Mouse (Mus musculus): Measurements from ENCODE around the gene Leng8. TPM values are rescaled to one million over a fixed set of nuclear protein-coding genes. Genes with fewer than 3 reads are reported as not detected.
"Not testable (repeated sequence)": the region's sequence is repeated elsewhere in the genome, so short reads cannot be mapped to it uniquely, and the experiment has no call there.

Gene Leng8
- polyA plus RNA-seq, 1 experiment from 2014 or later = 43.0 TPM

DNA sequence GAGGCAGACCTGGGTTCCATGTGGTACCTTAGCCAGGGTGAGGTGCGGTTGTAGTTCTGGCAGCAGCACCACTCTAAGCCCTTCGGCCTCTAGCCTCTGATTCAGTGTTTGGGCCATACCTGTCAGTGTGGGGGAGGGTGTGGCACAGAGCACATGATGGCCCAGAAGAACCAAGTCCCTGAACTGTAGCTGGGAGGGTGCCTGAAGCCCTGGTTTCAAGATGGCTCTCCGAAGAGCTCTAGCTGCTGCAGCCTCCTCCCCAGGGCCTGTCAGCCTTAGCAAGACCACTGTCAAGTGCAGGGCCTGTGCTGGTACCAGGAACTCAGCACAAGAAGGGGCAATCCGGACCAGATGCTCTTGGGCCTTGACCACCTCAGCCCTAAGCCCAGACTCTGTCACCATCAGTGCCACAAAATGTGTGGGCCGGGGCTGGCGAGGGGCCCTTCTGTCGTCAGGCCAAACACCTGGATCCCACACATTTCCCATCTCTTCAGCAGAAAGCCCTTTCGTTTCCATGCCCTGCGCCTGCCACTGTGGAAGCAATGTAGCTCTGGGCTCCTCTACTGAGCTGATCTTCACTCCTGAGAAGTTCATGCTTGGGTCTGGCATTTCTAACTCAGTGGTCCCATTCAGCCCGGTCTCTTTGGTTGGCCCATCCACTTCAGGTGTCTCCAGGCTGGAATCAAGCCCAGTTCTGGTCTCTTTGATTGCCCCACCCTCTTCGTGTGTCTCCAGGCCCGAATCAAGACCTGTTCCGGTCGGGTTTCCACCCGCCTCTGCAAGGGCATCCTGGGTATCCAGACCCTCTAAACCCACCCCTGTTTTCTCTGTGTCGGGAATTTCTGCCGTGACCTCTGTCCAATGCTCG is 11.7 kb downstream of the Leng8 start:
- WGBS = 29% methylated on average over 18 of the region's 18 CpGs
- H3K9ac ChIP-seq (ENCODE audit: low read length) = peak overlapping the region; percentile 84
- peak; percentile 44 for DNase-seq (ENCODE audit: low spot score)

DNA sequence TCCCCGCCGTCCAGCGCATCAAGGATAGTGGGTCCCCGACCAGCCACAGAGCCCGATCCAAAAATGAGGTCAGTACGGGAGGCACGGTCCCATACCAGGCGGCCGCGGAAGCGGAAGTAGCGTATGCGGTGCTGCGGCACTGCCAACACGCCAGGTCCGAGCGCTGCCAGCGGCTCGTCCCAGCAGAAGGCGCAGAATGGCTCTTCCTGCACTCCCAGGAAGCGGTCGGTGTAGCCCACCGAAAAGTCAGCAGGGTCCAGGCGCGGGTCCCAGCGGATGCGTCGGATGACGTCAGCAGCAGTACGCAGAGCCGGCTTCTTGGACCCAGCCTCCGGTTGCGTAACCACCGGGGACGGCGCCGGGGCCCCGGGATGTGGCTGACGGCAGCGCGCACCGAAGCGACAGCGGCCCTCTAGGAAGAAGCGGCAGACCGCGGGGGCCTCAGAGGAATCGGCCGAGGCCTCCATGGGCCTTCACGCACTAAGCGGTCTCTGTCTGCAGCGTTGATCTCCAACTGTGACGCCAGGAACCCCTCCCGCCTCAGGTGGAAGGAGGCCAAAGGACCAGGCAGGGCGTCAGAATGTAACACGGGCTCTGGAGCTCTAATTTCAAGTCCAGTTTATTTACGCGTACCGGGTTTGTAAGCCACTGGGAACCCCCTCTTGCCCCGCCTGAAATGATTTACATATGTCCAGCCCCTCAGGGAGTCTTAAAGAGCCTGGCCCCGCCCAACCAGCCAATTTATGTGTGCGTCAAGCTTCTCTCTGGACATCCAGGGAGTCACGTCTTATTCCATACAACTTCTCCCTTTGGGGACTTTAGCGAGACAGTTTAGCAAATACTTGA is 12.6 kb downstream of the Leng8 start:
- ATAC-seq (peak; percentile 78), DNase-seq (ENCODE audit: low spot score) (peak; percentile 75)
- Histone ChIP-seq H3K27ac (ENCODE audit: low read depth, low read length) (peak overlapping the region; percentile 82), H3K9ac (ENCODE audit: low read length) (peak overlapping the region; percentile 84), H3K36me3 (ENCODE audit: control insufficient read depth, insufficient read depth, low read length) (peaks cover 41% of the 10 kb centered on the region), H3K27me3 (replicated peaks; ENCODE audit: control insufficient read depth, insufficient read depth, low read length) (peaks cover 18% of the 10 kb centered on the region), H3K4me2 (ENCODE audit: low read length) (peak overlapping the region; percentile 92), H3K9me3 (replicated peaks; ENCODE audit: control insufficient read depth, low read length) (no peaks in the 10 kb centered on the region), H3K4me1 (ENCODE audit: control insufficient read depth, insufficient read depth, low read length) (peaks cover 10% of the 10 kb centered on the region; the same call in 1 of the 2 replicates), H3K4me3 (ENCODE audit: low read depth, low read length) (peak overlapping the region; percentile 70)
- under 1% methylated on average over 64 of the region's 64 CpGs for WGBS

More for the DNA sequence above, 11.7 kb downstream of the Leng8 start:
- Histone ChIP-seq H3K9me3 (replicated peaks; ENCODE audit: control insufficient read depth, low read length) (no peaks in the 10 kb centered on the region), H3K4me2 (ENCODE audit: low read length) (peak overlapping the region; percentile 92), H3K27me3 (replicated peaks; ENCODE audit: control insufficient read depth, insufficient read depth, low read length) (peaks cover 18% of the 10 kb centered on the region), H3K27ac (ENCODE audit: low read depth, low read length) (peak overlapping the region; percentile 82), H3K4me1 (ENCODE audit: control insufficient read depth, insufficient read depth, low read length) (peaks cover 10% of the 10 kb centered on the region; the same call in 1 of the 2 replicates), H3K36me3 (ENCODE audit: control insufficient read depth, insufficient read depth, low read length) (peaks cover 49% of the 10 kb centered on the region), H3K4me3 (ENCODE audit: low read depth, low read length) (peak overlapping the region; percentile 70)
- no peak for ATAC-seq

DNA sequence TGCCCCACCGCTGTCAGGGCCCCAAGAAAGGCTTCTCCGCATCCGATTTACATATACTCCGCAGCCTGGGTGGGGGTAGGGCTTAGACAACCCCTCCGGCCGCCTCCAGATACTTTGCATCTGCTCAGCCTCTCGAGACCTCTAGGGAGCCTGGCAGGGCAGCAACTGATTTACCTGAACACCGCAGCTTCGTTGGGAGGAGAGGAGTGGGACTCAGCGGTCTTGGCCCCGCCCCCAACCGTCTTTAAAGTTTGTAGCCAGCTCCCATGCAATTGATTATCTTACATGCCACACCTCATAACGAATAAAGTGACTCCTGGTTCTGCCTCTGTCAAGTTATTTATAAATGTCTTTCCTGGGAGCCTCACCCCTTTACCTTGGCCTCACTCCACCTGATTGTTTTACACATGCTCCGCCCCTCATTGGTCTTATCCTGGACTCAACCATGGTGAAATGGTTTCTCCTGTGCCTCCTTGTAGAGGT is 13.3 kb downstream of the Leng8 start, which contains the start of gene Leng9:
Gene Leng9 (minus strand): TSS at position 316 of the 483 bp plus-strand sequence.
- peak within 1 kb of the TSS; percentile 70 for H3K4me3 ChIP-seq (ENCODE audit: low read depth, low read length)
- DNase-seq (ENCODE audit: low spot score) (no peak), ATAC-seq (peak; percentile 32)
- peaks cover 10% of the 10 kb centered on the region; the same call in 1 of the 2 replicates for H3K4me1 ChIP-seq (ENCODE audit: control insufficient read depth, insufficient read depth, low read length)
- WGBS = 1% methylated on average over 14 of the region's 14 CpGs
- peaks cover 34% of the 10 kb centered on the region for H3K36me3 ChIP-seq (ENCODE audit: control insufficient read depth, insufficient read depth, low read length)
- peak within 1 kb of the TSS; percentile 92 for H3K4me2 ChIP-seq (ENCODE audit: low read length)
- peak within 1 kb of the TSS; percentile 84 for H3K9ac ChIP-seq (ENCODE audit: low read length)
- peaks cover 18% of the 10 kb centered on the region for H3K27me3 ChIP-seq (replicated peaks; ENCODE audit: control insufficient read depth, insufficient read depth, low read length)
- H3K9me3 ChIP-seq (replicated peaks; ENCODE audit: control insufficient read depth, low read length) = no peaks in the 10 kb centered on the region
- peak within 1 kb of the TSS; percentile 82 for H3K27ac ChIP-seq (ENCODE audit: low read depth, low read length)

DNA sequence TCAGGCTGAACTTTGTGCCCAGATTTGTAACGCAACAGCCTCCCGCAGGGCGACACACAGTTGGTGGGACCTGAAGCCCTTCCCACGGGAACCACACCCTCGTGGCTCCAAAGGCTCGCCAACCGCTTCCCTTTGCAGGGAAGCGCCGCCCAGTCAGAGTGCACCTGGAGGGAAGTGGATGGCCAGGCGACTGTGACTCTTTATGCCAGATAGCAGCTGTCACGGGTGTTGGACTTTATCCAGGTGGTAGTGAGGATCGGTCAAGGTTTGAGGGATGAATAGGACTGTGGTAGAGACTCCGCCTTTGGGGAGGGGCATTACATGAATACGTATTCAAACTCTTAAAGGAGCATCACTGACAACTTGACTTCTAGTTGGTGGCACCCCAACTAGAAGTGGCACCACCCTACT is 14.0 kb downstream of the Leng8 start:
- Histone ChIP-seq H3K27ac (ENCODE audit: low read depth, low read length) (no peak overlapping the region), H3K9ac (ENCODE audit: low read length) (peak overlapping the region; percentile 84; the same call in 1 of the 2 replicates), H3K4me2 (ENCODE audit: low read length) (peak overlapping the region; percentile 92), H3K4me3 (ENCODE audit: low read depth, low read length) (peak overlapping the region; percentile 70), H3K36me3 (ENCODE audit: control insufficient read depth, insufficient read depth, low read length) (peaks cover 27% of the 10 kb centered on the region), H3K4me1 (ENCODE audit: control insufficient read depth, insufficient read depth, low read length) (peaks cover 10% of the 10 kb centered on the region; the same call in 1 of the 2 replicates), H3K9me3 (replicated peaks; ENCODE audit: control insufficient read depth, low read length) (no peaks in the 10 kb centered on the region), H3K27me3 (replicated peaks; ENCODE audit: control insufficient read depth, insufficient read depth, low read length) (peaks cover 18% of the 10 kb centered on the region)
- ATAC-seq = 0 out of 2 replicates have a peak, but pooled peaks have one; percentile 1
- WGBS = 4% methylated on average over 14 of the region's 14 CpGs
- DNase-seq (ENCODE audit: low spot score) = peak; percentile 31

DNA sequence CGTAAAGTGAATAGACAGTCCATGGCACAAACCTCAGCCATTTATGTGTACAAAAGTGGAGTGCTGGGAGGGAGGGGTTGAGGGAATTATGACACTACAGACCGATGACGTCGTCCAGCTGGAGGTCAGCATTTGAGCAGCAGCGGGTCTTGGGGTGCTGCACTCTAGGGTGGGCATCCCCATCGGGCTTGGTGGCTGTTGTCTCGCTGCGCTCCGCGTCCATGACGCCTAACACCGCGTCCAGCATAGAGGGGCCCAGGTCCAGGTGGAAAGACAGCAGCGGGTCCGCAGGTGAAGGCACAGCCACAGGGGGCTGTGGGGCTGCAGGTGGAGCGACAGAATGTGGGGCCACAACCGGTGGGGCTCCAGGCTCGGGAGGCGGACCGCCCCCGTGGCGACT is 14.4 kb downstream of the Leng8 start:
- WGBS = 12% methylated on average over 21 of the region's 22 CpGs
- Histone ChIP-seq H3K27ac (ENCODE audit: low read depth, low read length) (no peak overlapping the region), H3K36me3 (ENCODE audit: control insufficient read depth, insufficient read depth, low read length) (peaks cover 23% of the 10 kb centered on the region), H3K9me3 (replicated peaks; ENCODE audit: control insufficient read depth, low read length) (no peaks in the 10 kb centered on the region), H3K4me1 (ENCODE audit: control insufficient read depth, insufficient read depth, low read length) (peaks cover 10% of the 10 kb centered on the region; the same call in 1 of the 2 replicates), H3K27me3 (replicated peaks; ENCODE audit: control insufficient read depth, insufficient read depth, low read length) (peaks cover 18% of the 10 kb centered on the region), H3K4me3 (ENCODE audit: low read depth, low read length) (peak overlapping the region; percentile 70), H3K4me2 (ENCODE audit: low read length) (peak overlapping the region; percentile 92), H3K9ac (ENCODE audit: low read length) (no peak overlapping the region)
- no peak for DNase-seq (ENCODE audit: low spot score)
- ATAC-seq = no peak

DNA sequence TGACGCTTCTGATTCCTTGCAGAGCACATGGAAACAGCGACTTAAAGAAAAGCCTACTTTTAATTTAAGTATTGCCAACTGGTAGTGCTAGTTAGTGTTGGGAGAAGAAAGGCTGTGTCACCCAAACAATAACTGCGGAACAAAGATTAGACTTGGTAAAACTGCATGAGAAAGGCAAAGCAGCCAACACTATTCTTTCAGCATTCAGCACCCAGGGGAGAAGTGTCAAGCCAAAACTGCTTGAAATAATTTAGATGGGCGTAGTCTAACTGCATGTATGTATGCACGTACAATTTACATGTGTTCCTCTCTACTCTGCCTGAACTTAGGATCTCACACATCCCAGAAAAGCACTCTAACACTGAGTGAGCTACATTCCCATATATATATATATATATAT is 17.5 kb downstream of the Leng8 start:
- DNase-seq (ENCODE audit: low spot score) = no peak
- peaks cover 18% of the 10 kb centered on the region for H3K27me3 ChIP-seq (replicated peaks; ENCODE audit: control insufficient read depth, insufficient read depth, low read length)
- no peak overlapping the region for H3K4me2 ChIP-seq (ENCODE audit: low read length)
- no peaks in the 10 kb centered on the region for H3K36me3 ChIP-seq (ENCODE audit: control insufficient read depth, insufficient read depth, low read length)
- no peak overlapping the region for H3K4me3 ChIP-seq (ENCODE audit: low read depth, low read length)
- H3K4me1 ChIP-seq (ENCODE audit: control insufficient read depth, insufficient read depth, low read length) = 0 out of 2 replicates have a peak, but pooled peaks cover 7% of the 10 kb centered on the region
- no peak for ATAC-seq
- 74% methylated on average over 5 of the region's 5 CpGs for WGBS
- H3K27ac ChIP-seq (ENCODE audit: low read depth, low read length) = no peak overlapping the region
- no peak overlapping the region for H3K9ac ChIP-seq (ENCODE audit: low read length)
- no peaks in the 10 kb centered on the region for H3K9me3 ChIP-seq (replicated peaks; ENCODE audit: control insufficient read depth, low read length)

DNA sequence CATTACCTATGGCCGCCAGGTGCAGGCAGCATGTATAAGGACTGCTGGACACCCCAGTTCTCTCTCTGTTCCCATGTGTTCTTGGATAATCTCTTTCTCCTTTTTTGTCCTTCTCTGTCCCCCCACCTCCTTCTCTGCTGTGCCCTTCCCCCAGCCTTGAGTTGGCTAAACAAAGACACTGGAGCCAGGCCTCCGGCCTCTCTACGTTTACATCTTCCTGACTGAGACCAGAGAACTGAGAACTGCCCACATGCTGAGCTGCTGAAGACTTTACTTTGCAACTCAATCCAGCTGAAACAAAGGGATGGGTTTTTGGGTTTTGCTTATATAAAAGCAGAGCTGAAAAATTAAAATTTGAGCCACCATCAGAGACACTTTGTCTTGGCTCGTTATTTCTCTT is 18.1 kb downstream of the Leng8 start:
- ATAC-seq (no peak), DNase-seq (ENCODE audit: low spot score) (no peak)
- H3K36me3 ChIP-seq (ENCODE audit: control insufficient read depth, insufficient read depth, low read length) = no peaks in the 10 kb centered on the region
- no peak overlapping the region for H3K27ac ChIP-seq (ENCODE audit: low read depth, low read length)
- H3K4me2 ChIP-seq (ENCODE audit: low read length) = no peak overlapping the region
- no peaks in the 10 kb centered on the region for H3K9me3 ChIP-seq (replicated peaks; ENCODE audit: control insufficient read depth, low read length)
- no peak overlapping the region for H3K4me3 ChIP-seq (ENCODE audit: low read depth, low read length)
- WGBS = 49% methylated on average over 4 of the region's 4 CpGs
- no peak overlapping the region for H3K9ac ChIP-seq (ENCODE audit: low read length)
- H3K27me3 ChIP-seq (replicated peaks; ENCODE audit: control insufficient read depth, insufficient read depth, low read length) = peaks cover 18% of the 10 kb centered on the region
- H3K4me1 ChIP-seq (ENCODE audit: control insufficient read depth, insufficient read depth, low read length) = 0 out of 2 replicates have a peak, but pooled peaks cover 7% of the 10 kb centered on the region

DNA sequence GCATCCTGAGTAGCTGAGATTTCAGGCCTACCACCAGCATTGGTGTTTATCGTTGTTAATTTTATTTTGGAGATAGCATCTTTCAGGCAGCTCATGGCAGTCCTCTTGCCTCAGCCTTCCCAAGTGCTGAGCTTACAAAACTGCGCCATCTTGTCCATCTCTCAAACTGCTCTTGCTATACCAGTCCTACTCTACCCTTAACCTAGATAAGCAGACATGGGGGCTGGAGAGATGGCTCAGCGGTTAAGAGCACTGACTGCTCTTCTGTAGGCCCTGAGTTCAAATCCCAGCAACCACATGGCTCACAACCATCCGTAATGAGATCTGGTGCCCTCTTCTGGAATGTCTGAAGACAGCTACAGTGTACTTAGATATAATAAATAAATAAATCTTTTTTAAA is 24.8 kb downstream of the Leng8 start:
- not testable (repeated sequence) for ATAC-seq; H3K27me3 ChIP-seq (replicated peaks; ENCODE audit: control insufficient read depth, insufficient read depth, low read length); H3K4me2 ChIP-seq (ENCODE audit: low read length); H3K9me3 ChIP-seq (replicated peaks; ENCODE audit: control insufficient read depth, low read length); H3K27ac ChIP-seq (ENCODE audit: low read depth, low read length); H3K9ac ChIP-seq (ENCODE audit: low read length); DNase-seq (ENCODE audit: low spot score); H3K4me1 ChIP-seq (ENCODE audit: control insufficient read depth, insufficient read depth, low read length); H3K4me3 ChIP-seq (ENCODE audit: low read depth, low read length); H3K36me3 ChIP-seq (ENCODE audit: control insufficient read depth, insufficient read depth, low read length)
- WGBS = 90% methylated on average over 4 of the region's 4 CpGs
